Mouse (Mus musculus) hindbrain, embryonic 16.5 days (tissue): ENCODE results near the gene Eras. TPM values are rescaled to one million over a fixed set of nuclear protein-coding genes. Genes with fewer than 3 reads are reported as not detected.

Source experiments
- ATAC-seq: fragments of 200-750 bp; cut with Nextera tagmentation; 2 replicates; pipeline ENCODE4 v1.8.0; 2017; ENCODE audit warnings: moderate TSS enrichment, moderate library complexity
- H3K27ac ChIP-seq: fragments of 300-500 bp; sonication (generic); 2 replicates; pipeline ENCODE4 v1.5.1; 2014; ENCODE audit warnings: low read depth, mild to moderate bottlenecking, control low read depth, low read length, moderate library complexity
- H3K27me3 ChIP-seq: fragments of 300-500 bp; sonication (generic); replicated peaks from 2 replicates; pipeline ENCODE4 v1.6.1; 2014; ENCODE audit warnings: low read length; ENCODE audit not compliant: control insufficient read depth, insufficient read depth
- H3K36me3 ChIP-seq: fragments of 300-500 bp; sonication (generic); 2 replicates; pipeline ENCODE4 v1.6.1; 2014; ENCODE audit warnings: mild to moderate bottlenecking, low read length, moderate library complexity, mixed read lengths; ENCODE audit not compliant: control insufficient read depth, insufficient read depth
- H3K4me1 ChIP-seq: fragments of 300-500 bp; sonication (generic); 2 replicates; pipeline ENCODE4 v1.6.1; 2014; ENCODE audit warnings: low read depth, low read length; ENCODE audit not compliant: control insufficient read depth, insufficient read depth
- H3K4me2 ChIP-seq: fragments of 300-500 bp; sonication (generic); 2 replicates; pipeline ENCODE4 v1.6.1; 2014; ENCODE audit warnings: mild to moderate bottlenecking, low read length, control low read depth, moderate library complexity
- H3K4me3 ChIP-seq: fragments of 300-500 bp; sonication (generic); 2 replicates; pipeline ENCODE4 v1.5.1; 2014; ENCODE audit warnings: mild to moderate bottlenecking, low read length, control low read depth, moderate library complexity
- H3K9ac ChIP-seq: fragments of 300-500 bp; sonication (generic); 2 replicates; pipeline ENCODE4 v1.6.1; 2014; ENCODE audit warnings: low read depth, mild to moderate bottlenecking, control low read depth, low read length, moderate library complexity
- H3K9me3 ChIP-seq: fragments of 300-500 bp; sonication (generic); 2 replicates; pipeline ENCODE4 v1.6.1; 2014; ENCODE audit warnings: mild to moderate bottlenecking, low read length, moderate library complexity; ENCODE audit not compliant: control insufficient read depth
- WGBS: fragments of 180-500 bp; shearing (Covaris S2); extraction: QIAGEN DNeasy Blood & Tissue Kit; methylation state at CpG from one replicate; pipeline ENCODE4 v1.1.7; 2014; 5-methylcytosine and 5-hydroxymethylcytosine counted together
- polyA plus RNA-seq: library from polyadenylated mRNA; unstranded; fragments of >200 nt; fragmentation: Nextera tagmentation; extraction: Ambion mirVana; gene quantifications from 2 replicates; pipeline ENCODE4 v1.2.1, GENCODE M21; 2015

Eras gene
- polyA plus RNA-seq, 1 experiment from 2014 or later, result not detected

GRCm38 (mm10) chrX:7950091-7950490 is 21.7 kb upstream of the Eras start:
- ATAC-seq, result no peak
- 90% methylated on average over 7 of the region's 7 CpGs for WGBS
- no peak overlapping the region for H3K4me3 ChIP-seq

GRCm38 (mm10) chrX:7947900-7948492 is 19.6 kb upstream of the Eras start:
- WGBS, result 24% methylated on average over 38 of the region's 38 CpGs

More at GRCm38 (mm10) chrX:7950091-7950490, 21.7 kb upstream of the Eras start:
- H3K4me2 ChIP-seq, result no peak overlapping the region
- no peaks in the 10 kb centered on the region for H3K9me3 ChIP-seq
- no peak overlapping the region for H3K9ac ChIP-seq
- H3K4me1 ChIP-seq, result no peaks in the 10 kb centered on the region
- no peak overlapping the region for H3K27ac ChIP-seq
- H3K36me3 ChIP-seq, result no peaks in the 10 kb centered on the region
- no peaks in the 10 kb centered on the region for H3K27me3 ChIP-seq

GRCm38 (mm10) chrX:7947108-7947899 is 18.9 kb upstream of the Eras start, which contains the start of gene Hdac6:
Hdac6 (minus strand) TSS chrX:7947889.
- no peaks in the 10 kb centered on the region for H3K9me3 ChIP-seq
- peak; percentile 56 for ATAC-seq
- H3K27ac ChIP-seq, result peak within 1 kb of the TSS; percentile 73
- no peaks in the 10 kb centered on the region for H3K27me3 ChIP-seq
- 22% methylated on average over 30 of the region's 37 CpGs for WGBS
- H3K9ac ChIP-seq, result peak within 1 kb of the TSS; percentile 61
- peak within 1 kb of the TSS; percentile 50 for H3K4me3 ChIP-seq
- no peaks in the 10 kb centered on the region for H3K4me1 ChIP-seq
- H3K4me2 ChIP-seq, result peak within 1 kb of the TSS; percentile 65
- H3K36me3 ChIP-seq, result no peaks in the 10 kb centered on the region

More at GRCm38 (mm10) chrX:7947900-7948492, 19.6 kb upstream of the Eras start:
- Histone ChIP-seq H3K36me3 (no peaks in the 10 kb centered on the region), H3K9ac (peak overlapping the region; percentile 33), H3K27me3 (no peaks in the 10 kb centered on the region), H3K4me2 (peak overlapping the region; percentile 40), H3K9me3 (no peaks in the 10 kb centered on the region), H3K4me1 (no peaks in the 10 kb centered on the region), H3K27ac (peak overlapping the region; percentile 3; the same call in 1 of the 2 replicates), H3K4me3 (peak overlapping the region; percentile 50)
- ATAC-seq, result peak; percentile 98

- Histone ChIP-seq H3K36me3 (no peaks in the 10 kb centered on the region), H3K4me3 (no peak overlapping the region), H3K9me3 (no peaks in the 10 kb centered on the region), H3K4me1 (no peaks in the 10 kb centered on the region), H3K9ac (no peak overlapping the region), H3K4me2 (no peak overlapping the region), H3K27ac (no peak overlapping the region), H3K27me3 (no peaks in the 10 kb centered on the region)
- WGBS, result 74% methylated on average over 8 of the region's 8 CpGs
- no peak for ATAC-seq
These were observed 17.2 kb upstream of the Eras start for GRCm38 (mm10) chrX:7945618-7946017.

- no peak overlapping the region for H3K27ac ChIP-seq
- no peak for ATAC-seq
- no peak overlapping the region for H3K4me2 ChIP-seq
- H3K27me3 ChIP-seq, result no peaks in the 10 kb centered on the region
- H3K4me1 ChIP-seq, result no peaks in the 10 kb centered on the region
- 0 out of 2 replicates have a peak, but pooled peaks cover 4% of the 10 kb centered on the region for H3K36me3 ChIP-seq
- no peak overlapping the region for H3K4me3 ChIP-seq
- H3K9me3 ChIP-seq, result no peaks in the 10 kb centered on the region
- 97% methylated on average over 6 of the region's 6 CpGs for WGBS
- no peak overlapping the region for H3K9ac ChIP-seq
These were observed 9.3 kb upstream of the Eras start for GRCm38 (mm10) chrX:7937667-7938066.

GRCm38 (mm10) chrX:7936874-7937273 is 8.5 kb upstream of the Eras start:
- Histone ChIP-seq H3K27ac (no peak overlapping the region), H3K36me3 (0 out of 2 replicates have a peak, but pooled peaks cover 4% of the 10 kb centered on the region), H3K9ac (no peak overlapping the region), H3K4me3 (no peak overlapping the region), H3K27me3 (no peaks in the 10 kb centered on the region), H3K4me1 (no peaks in the 10 kb centered on the region), H3K9me3 (no peaks in the 10 kb centered on the region), H3K4me2 (no peak overlapping the region)
- no peak for ATAC-seq
- 43% methylated on average over 11 of the region's 11 CpGs for WGBS

GRCm38 (mm10) chrX:7927116-7927515 is 1.3 kb downstream of the Eras start:
- no peak overlapping the region for H3K27ac ChIP-seq
- no peaks in the 10 kb centered on the region; the same call in 1 of the 2 replicates for H3K27me3 ChIP-seq
- no peak for ATAC-seq
- no peak overlapping the region for H3K4me3 ChIP-seq
- H3K4me1 ChIP-seq, result peaks cover 8% of the 10 kb centered on the region; the same call in 1 of the 2 replicates
- 30% methylated on average over 10 of the region's 10 CpGs for WGBS
- H3K4me2 ChIP-seq, result no peak overlapping the region
- no peak overlapping the region for H3K9ac ChIP-seq
- H3K36me3 ChIP-seq, result peaks cover 3% of the 10 kb centered on the region; the same call in 1 of the 2 replicates
- no peaks in the 10 kb centered on the region for H3K9me3 ChIP-seq

- Histone ChIP-seq H3K27ac (no peak overlapping the region), H3K9me3 (no peaks in the 10 kb centered on the region), H3K36me3 (peaks cover 3% of the 10 kb centered on the region; the same call in 1 of the 2 replicates), H3K4me2 (no peak overlapping the region), H3K27me3 (no peaks in the 10 kb centered on the region; the same call in 1 of the 2 replicates), H3K4me3 (no peak overlapping the region), H3K9ac (no peak overlapping the region), H3K4me1 (peaks cover 8% of the 10 kb centered on the region; the same call in 1 of the 2 replicates)
- ATAC-seq, result no peak
- WGBS, result 71% methylated on average over 6 of the region's 6 CpGs
These were observed 2.1 kb downstream of the Eras start for GRCm38 (mm10) chrX:7926266-7926665.

GRCm38 (mm10) chrX:7922032-7922431 is 6.4 kb downstream of the Eras start:
- Histone ChIP-seq H3K9ac (peak overlapping the region; percentile 66), H3K4me2 (peak overlapping the region; percentile 67), H3K27ac (peak overlapping the region; percentile 48; the same call in 1 of the 2 replicates), H3K4me3 (peak overlapping the region; percentile 53), H3K4me1 (peaks cover 8% of the 10 kb centered on the region; the same call in 1 of the 2 replicates), H3K36me3 (peaks cover 3% of the 10 kb centered on the region; the same call in 1 of the 2 replicates), H3K27me3 (no peaks in the 10 kb centered on the region; the same call in 1 of the 2 replicates), H3K9me3 (no peaks in the 10 kb centered on the region)
- WGBS, result 11% methylated on average over 20 of the region's 48 CpGs
- no peak for ATAC-seq
